In the genomic region with DNA sequence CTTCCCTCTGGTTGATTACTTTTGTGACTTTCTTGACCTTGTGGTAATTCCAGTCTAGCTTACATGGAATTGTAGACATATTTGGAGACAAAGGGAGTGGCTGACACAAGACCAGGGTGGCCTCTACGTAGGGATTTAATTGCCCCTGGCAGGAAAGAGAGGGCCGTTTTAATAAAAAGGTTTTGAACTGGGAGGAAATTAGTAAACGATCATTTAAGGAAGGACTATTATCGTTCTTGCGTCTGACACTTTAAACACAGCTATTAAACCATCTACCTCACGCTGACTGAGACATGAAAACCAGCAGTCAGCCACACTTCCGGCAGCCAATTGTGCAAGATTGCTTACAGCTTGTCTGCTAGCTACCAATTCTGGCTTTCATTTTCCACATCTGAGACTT, we compare ENCODE assay signal across 15 mouse cellular contexts.
DNase-seq lines count a peak whose midpoint lies in the region; ATAC-seq lines count a peak whose summit lies in the region.
"Had no signal": no experiment of that assay in that cellular context is flagged by ENCODE, and none has a peak within 500 bp of the region (broad histone marks: within the 10 kb centered on the region; RNA-seq: fewer than 3 reads in every experiment).

No protein-coding gene starts in this region.

- H3K4me3 ChIP-seq in kidney, embryonic 14.5 days (ENCODE audit: low read length), result no peak overlapping the region
- H3K4me3 ChIP-seq: erythroblast, embryonic 14.5 days; heart, embryonic 13.5 days; hindbrain, embryonic 10.5 days; limb, embryonic 12.5 days had no signal

- no peak for DNase-seq in kidney, postnatal 36 days
- peak; percentile 7 for DNase-seq in R1 (ENCODE audit: low read depth, low spot score)
- DNase-seq in embryo, embryonic 10.5 days (ENCODE audit: low spot score), result peak; percentile 23
- no peak for DNase-seq in testis, postnatal 14 days (ENCODE audit: low spot score)
- no peak for DNase-seq in adrenal gland, adult (ENCODE audit: inconsistent age in 2 of 2, low spot score in 1 of 2)
- DNase-seq: adrenal gland, postnatal 36 days; gastrocnemius, postnatal 10 days had no signal

- H3K9me3 ChIP-seq in kidney, embryonic 14.5 days (ENCODE audit: control insufficient read depth, low read length), result no peaks in the 10 kb centered on the region
- H3K9me3 ChIP-seq: G1E; heart, embryonic 13.5 days; hindbrain, embryonic 10.5 days; limb, embryonic 12.5 days had no signal

- H3K36me3 ChIP-seq in kidney, embryonic 14.5 days (ENCODE audit: control insufficient read depth, insufficient read depth, low read length), result no peaks in the 10 kb centered on the region
- H3K36me3 ChIP-seq: G1E; heart, embryonic 13.5 days; hindbrain, embryonic 10.5 days; limb, embryonic 12.5 days had no signal

- WGBS in kidney, embryonic 14.5 days, result 14% methylated on average over 7 of the region's 7 CpGs

- 0 out of 2 replicates have a peak, but pooled peaks cover 4% of the 10 kb centered on the region for H3K27me3 ChIP-seq in kidney, embryonic 14.5 days (ENCODE audit: control insufficient read depth, insufficient read depth, low read length)
- H3K27me3 ChIP-seq: heart, embryonic 13.5 days had no signal

- no peak overlapping the region for H3K27ac ChIP-seq in kidney, embryonic 14.5 days (ENCODE audit: low read depth, low read length)
- H3K27ac ChIP-seq: heart, embryonic 13.5 days; hindbrain, embryonic 10.5 days; limb, embryonic 12.5 days had no signal

- no peaks in the 10 kb centered on the region for H3K4me1 ChIP-seq in kidney, embryonic 14.5 days (ENCODE audit: control insufficient read depth, insufficient read depth, low read length)
- H3K4me1 ChIP-seq: heart, embryonic 13.5 days; hindbrain, embryonic 10.5 days had no signal

- H3K4me2 ChIP-seq in kidney, embryonic 14.5 days (replicated peaks; ENCODE audit: low read depth, low read length), result no peak overlapping the region
- H3K4me2 ChIP-seq: heart, embryonic 13.5 days; limb, embryonic 12.5 days; midbrain, embryonic 11.5 days had no signal

- ATAC-seq in kidney, embryonic 14.5 days (ENCODE audit: low FRiP score, low TSS enrichment), result peak; percentile 24; the same call in 1 of the 2 replicates
- peak; percentile 66 for ATAC-seq in granulocyte monocyte progenitor cell, adult 5-6 weeks (replicated peaks; ENCODE audit: poor library complexity, severe bottlenecking)

- H3K9ac ChIP-seq in kidney, embryonic 14.5 days (ENCODE audit: low read depth, low read length), result no peak overlapping the region
- H3K9ac ChIP-seq: heart, embryonic 13.5 days; limb, embryonic 12.5 days had no signal

Comparison
In these comparisons a context has a peak if more than half of its experiments do, and no peak if none do; other contexts are left out.
1. DNase-seq: peak in R1 (single experiment) and embryo, embryonic 10.5 days (single experiment); none in kidney, postnatal 36 days (0 of 2), testis, postnatal 14 days (single experiment) and adrenal gland, adult (0 of 2).